Mouse (Mus musculus): ENCODE results near the gene Hyal1.
"Not testable (repeated sequence)": the region's sequence is repeated elsewhere in the genome, so short reads cannot be mapped to it uniquely, and the experiment has no call there.

Gene Hyal1

GRCm38 (mm10) chr9:107550491-107551116 lies 26.1 kb upstream of the Hyal1 start:
- DNase-seq (ENCODE audit: low read depth, low spot score), result no peak

DNA sequence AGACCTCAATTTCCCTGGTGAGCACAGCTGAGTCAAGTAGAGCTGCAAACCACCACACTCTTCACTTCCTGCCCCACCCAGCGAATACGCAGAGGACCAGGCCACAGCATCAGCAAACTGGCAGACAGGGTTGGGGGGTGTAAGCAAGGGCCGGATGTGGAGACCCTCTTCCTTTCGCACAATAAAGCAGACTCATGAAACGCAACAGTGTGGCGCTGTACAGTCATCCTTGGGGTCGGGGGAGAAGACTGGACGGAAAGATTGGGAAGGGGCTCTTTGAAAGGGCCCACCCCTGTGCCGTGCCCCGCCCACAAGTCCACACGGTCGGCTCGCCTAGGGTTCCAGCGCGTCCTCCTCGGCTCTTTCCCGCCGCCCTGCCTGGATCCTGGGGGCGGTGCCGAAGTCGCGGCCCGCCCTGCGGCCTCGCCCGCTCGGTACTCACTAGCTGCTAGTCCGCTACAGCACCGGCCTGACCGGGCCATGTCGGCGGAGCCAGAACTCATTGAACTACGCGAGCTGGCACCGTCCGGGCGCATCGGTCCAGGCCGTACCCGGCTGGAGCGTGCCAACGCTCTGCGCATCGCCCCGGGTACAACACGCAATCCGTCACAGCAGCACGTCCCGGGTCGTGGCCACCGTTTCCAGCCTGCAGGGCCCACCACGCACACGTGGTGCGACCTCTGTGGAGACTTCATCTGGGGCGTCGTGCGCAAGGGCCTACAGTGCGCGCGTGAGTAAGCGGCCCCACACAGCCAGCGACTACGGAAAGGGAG lies 25.4 kb upstream of the Hyal1 start, which contains the start of gene Rassf1:
Gene Rassf1, plus strand, starts transcription at position 439 of the 773 bp plus-strand sequence.
- DNase-seq (ENCODE audit: low read depth, low spot score), result no peak

- no peak for DNase-seq (ENCODE audit: low read depth, low spot score)
Measured at GRCm38 (mm10) chr9:107551890-107552355, 24.8 kb upstream of the Hyal1 start.

DNA sequence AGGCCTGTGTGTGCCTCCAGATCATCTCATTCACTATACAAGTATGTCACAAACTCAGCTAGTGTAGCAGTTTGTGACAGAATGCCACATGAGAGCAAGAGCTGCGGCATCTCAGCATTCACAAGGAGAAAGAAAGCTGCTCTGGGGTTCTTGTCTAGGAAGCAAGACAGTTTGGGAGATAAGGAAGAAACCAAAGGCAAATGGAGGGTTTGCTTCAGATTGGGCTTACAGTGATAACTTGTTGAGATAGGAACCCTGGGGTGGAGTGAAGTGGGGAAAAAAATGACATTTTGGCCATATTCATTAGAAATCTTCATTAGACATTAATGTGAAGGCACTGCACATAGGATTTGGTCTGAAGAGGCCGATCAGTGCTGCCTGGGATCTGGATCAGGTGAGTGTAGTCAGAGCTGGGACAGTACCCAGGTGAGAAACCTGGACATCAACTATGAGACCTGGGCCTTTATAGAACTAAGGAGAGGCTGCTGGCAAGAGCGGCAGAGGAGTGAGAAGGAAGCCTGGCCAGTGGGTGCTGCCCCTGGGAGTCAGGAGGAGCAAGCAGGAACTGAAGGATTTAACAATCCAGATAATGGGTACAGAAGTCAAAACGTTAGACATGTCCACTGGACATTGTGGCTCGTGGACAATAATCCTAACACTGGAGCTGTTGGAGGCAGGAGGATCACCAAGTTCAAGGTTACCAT lies 23.9 kb upstream of the Hyal1 start:
- no peak for DNase-seq (ENCODE audit: low read depth, low spot score)

DNA sequence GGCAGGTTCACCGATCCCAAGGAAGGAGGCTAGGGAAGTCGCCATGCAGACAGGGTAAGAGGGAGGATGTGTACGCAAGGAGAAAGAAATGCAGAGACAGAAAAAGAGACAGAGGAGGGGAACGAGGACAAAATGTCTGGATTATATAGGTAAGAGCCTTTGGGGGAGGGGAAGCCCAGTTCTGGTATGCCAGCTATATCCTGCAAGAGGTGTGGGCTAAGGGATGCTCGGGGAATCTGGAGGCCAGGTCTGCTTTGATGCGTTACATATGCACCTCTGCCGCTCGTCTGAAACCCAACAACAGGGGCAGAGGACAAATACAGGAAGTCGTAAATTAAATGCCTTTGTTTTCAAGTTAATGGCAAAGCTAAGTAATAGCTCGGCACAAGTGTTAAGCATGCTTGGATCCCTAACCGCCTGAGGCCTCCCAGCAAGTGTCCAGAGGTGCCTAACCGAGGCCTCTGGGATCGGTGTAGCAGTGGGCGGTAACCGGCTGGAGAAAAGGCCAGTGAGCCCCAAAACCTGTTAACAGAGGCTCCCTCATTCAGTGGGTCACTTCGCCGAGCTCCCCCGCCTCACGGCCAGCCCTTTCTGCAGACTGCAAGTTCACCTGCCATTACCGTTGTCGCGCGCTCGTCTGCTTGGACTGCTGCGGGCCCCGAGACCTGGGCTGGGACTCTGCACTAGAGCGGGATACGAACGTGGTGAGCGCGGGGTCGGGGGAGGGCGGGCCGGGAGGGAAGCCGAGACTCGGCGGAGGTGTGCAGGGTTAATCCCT lies 23.0 kb upstream of the Hyal1 start:
- no peak for DNase-seq (ENCODE audit: low read depth, low spot score)

- peak; percentile 96 for DNase-seq (ENCODE audit: low read depth, low spot score)
Measured at GRCm38 (mm10) chr9:107554319-107554825, 22.4 kb upstream of the Hyal1 start.

GRCm38 (mm10) chr9:107555031-107555457 lies 21.7 kb upstream of the Hyal1 start:
- DNase-seq (ENCODE audit: low read depth, low spot score), result no peak

- no peak for DNase-seq (ENCODE audit: low read depth, low spot score)
Measured at GRCm38 (mm10) chr9:107555701-107556100, 21.0 kb upstream of the Hyal1 start.

GRCm38 (mm10) chr9:107556346-107556745 lies 20.4 kb upstream of the Hyal1 start:
- no peak for DNase-seq (ENCODE audit: low read depth, low spot score)

GRCm38 (mm10) chr9:107563029-107563581 lies 13.6 kb upstream of the Hyal1 start, which contains the start of gene Tusc2:
Gene Tusc2, plus strand, starts transcription at chr9:107563255.
- DNase-seq (ENCODE audit: low read depth, low spot score), result peak; percentile 77

GRCm38 (mm10) chr9:107565556-107565955 lies 11.2 kb upstream of the Hyal1 start:
- DNase-seq (ENCODE audit: low read depth, low spot score), result not testable (repeated sequence)

- DNase-seq (ENCODE audit: low read depth, low spot score), result no peak
Measured at GRCm38 (mm10) chr9:107566041-107566709, 10.6 kb upstream of the Hyal1 start.

DNA sequence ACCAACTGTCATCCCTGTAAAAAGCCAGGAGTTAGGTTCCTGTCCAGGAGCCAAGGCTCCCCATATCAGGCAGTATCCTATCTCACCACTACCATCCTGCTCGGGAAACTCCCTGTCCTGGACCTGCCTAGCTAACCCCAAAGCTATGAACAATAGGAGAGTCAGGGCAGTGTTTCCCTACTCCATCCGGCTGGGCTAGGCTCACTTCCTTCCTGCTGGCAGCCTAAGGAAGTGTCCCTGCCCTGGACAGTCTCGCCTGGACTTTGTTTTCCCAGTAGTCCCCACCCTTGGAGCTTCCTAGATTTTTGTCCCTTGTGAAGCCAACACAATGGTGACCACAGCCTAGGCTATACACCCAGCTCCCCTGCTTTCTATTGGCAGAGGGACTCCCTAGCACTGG lies 9.9 kb upstream of the Hyal1 start:
- no peak for DNase-seq (ENCODE audit: low read depth, low spot score)

DNA sequence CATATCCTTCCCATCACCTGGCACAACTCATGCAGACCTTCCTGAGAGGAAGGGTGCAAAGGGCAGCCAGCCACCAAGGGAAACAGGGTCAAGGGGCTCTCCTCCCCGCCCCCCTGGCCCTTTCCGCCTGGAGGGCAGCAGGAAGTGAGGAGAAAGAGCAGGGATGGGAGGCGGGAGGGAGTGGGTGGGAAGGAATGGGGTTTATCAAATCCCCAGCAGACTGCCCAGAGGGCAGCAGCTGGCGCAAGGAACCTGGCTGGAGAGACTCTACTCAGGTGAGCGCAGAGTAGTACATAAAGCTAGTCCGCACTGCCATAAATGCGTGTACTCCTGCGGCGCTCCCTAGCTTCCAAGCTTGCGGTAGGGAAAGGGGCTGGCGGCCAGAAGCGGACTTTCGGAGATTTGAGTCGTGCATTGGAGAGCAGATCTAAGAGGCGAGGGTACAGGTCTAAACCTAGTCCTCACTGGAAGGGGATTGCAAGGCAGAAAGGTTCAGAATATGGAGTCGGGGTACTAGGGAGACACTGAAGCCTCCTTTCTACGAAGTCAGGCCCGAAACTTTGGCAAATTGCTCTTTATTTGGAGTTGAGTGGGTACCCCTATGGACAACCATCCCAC lies 8.9 kb upstream of the Hyal1 start, which contains the start of gene Hyal2:
Gene Hyal2, plus strand, starts transcription at position 244 of the 618 bp plus-strand sequence.
- DNase-seq (ENCODE audit: low read depth, low spot score), result no peak

GRCm38 (mm10) chr9:107568331-107569261 lies 8.1 kb upstream of the Hyal1 start:
- no peak for DNase-seq (ENCODE audit: low read depth, low spot score)

DNA sequence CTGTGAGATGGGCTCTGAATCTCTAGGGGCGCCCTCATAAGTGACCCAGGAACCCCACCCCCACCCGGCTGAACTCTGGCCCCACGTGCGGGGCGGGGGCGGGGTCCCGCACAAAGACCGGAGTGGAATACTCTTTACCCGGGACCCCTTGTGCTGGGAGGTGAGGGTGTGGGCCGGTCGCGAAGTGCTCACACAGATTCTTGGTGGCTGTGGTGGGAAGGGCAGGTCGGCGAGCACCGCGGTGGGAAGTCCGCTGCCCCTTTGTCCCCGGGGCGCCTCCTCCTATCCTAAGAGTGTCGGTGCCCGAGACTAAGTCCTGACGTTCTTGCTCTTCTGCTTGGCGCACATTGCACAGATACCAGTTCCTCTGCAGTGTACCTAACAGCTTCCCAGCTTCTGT lies 7.5 kb upstream of the Hyal1 start:
- no peak for DNase-seq (ENCODE audit: low read depth, low spot score)

DNA sequence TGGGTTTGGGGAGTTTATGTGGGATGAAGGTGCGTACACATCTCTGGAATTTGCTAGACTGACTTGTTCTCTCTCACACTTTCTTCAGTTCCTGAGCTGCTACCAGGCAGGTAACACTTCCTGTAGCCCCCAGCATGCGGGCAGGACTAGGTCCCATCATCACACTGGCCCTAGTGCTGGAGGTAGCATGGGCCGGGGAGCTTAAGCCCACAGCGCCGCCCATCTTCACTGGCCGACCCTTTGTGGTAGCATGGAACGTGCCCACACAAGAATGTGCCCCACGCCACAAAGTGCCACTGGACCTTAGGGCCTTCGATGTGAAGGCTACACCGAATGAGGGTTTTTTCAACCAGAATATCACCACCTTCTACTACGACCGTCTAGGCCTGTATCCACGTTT lies 6.7 kb upstream of the Hyal1 start:
- no peak for DNase-seq (ENCODE audit: low read depth, low spot score)

DNA sequence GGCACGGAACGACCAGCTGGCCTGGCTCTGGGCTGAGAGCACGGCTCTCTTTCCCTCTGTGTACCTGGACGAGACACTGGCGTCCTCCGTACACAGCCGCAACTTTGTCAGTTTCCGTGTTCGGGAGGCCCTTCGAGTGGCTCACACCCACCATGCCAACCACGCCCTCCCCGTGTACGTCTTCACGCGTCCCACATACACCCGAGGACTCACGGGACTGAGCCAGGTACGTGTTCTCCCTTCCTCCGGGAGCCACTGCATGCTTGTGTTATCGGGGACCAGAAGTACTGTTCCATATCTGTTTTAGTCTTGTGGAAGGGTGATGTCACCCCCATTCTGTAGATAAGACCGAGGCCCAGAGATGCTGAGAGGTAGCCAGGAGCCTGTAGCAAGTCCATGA lies 5.9 kb upstream of the Hyal1 start:
- no peak for DNase-seq (ENCODE audit: low read depth, low spot score)
